Mouse (Mus musculus) bone marrow macrophage, adult 2 months (primary cell): Measurements from ENCODE around the gene Usp49.

Experiments
- CTCF ChIP-seq: IDR thresholded peaks from 2 replicates; pipeline ENCODE4 v1.5.1; 2012; ENCODE audit warnings: low read depth, mild to moderate bottlenecking, low read length, moderate library complexity
- POLR2A ChIP-seq: IDR thresholded peaks from 2 replicates; pipeline ENCODE4 v1.6.1; 2012; ENCODE audit warnings: mild to moderate bottlenecking, low read depth, low read length, borderline replicate concordance

DNA sequence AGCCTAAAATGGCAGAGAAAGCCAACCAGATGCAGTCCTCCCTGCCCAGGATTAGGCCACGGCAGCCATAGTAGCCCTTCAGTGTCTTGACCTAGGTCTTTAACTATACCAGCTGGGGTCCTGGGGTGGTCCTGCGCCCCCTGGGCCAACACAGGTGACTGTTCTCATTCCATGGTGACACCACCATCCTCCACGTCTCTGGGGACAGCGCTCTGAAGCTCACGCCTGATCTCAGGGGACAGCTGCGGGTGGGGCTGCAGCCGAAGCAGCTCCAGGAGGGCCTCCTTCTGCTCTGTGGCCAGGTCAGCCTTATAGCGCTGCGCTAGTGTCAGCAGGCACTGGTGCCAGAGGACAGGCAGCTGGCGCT lies 29.1 kb upstream of the Usp49 start:
- TF ChIP-seq POLR2A (no peak), CTCF (no peak)
